Comparison of ENCODE assay signal across 14 mouse cellular contexts in genomic region chr10:67083446-67084166, GRCm38 (mm10). TPM values are rescaled to one million over a fixed set of nuclear protein-coding genes. Genes with fewer than 3 reads are reported as not detected.
DNase-seq lines count a peak whose midpoint lies in the region; ATAC-seq and TF ChIP-seq lines count a peak whose summit lies in the region.
"Had no signal": no experiment of that assay in that cellular context is flagged by ENCODE, and none has a peak within 500 bp of the region (broad histone marks: within the 10 kb centered on the region; RNA-seq: fewer than 3 reads in every experiment).

No protein-coding gene starts in this region.

- peak overlapping the region; percentile 69 for H3K27ac ChIP-seq in liver, adult 2 months (replicated peaks; ENCODE audit: insufficient read depth, low read depth, low read length)
- H3K27ac ChIP-seq in embryonic facial prominence, embryonic 11.5 days (replicated peaks; ENCODE audit: low read depth, low read length) = no peak overlapping the region
- H3K27ac ChIP-seq in limb, embryonic 15.5 days = peak overlapping the region; percentile 35; the same call in 1 of the 2 replicates
- H3K27ac ChIP-seq in intestine, embryonic 15.5 days = no peak overlapping the region
- H3K27ac ChIP-seq: heart, embryonic 13.5 days; hindbrain, embryonic 15.5 days; stomach, embryonic 15.5 days had no signal

- 30% methylated on average over 10 of the region's 10 CpGs for WGBS in liver, adult 2 months
- WGBS in embryonic facial prominence, embryonic 11.5 days = 58% methylated on average over 10 of the region's 10 CpGs
- WGBS in limb, embryonic 15.5 days = 43% methylated on average over 10 of the region's 10 CpGs
- 83% methylated on average over 10 of the region's 10 CpGs for WGBS in intestine, embryonic 15.5 days

- no peak overlapping the region for H3K9ac ChIP-seq in liver, adult 2 months (ENCODE audit: low read depth, low read length)
- H3K9ac ChIP-seq in embryonic facial prominence, embryonic 11.5 days (replicated peaks; ENCODE audit: low read length) = no peak overlapping the region
- no peak overlapping the region for H3K9ac ChIP-seq in limb, embryonic 15.5 days
- H3K9ac ChIP-seq in intestine, embryonic 15.5 days = no peak overlapping the region
- H3K9ac ChIP-seq: forebrain, postnatal 0 days; heart, embryonic 13.5 days; hindbrain, embryonic 15.5 days; stomach, embryonic 15.5 days had no signal

- no peak overlapping the region for H3K4me3 ChIP-seq in liver, adult 2 months (ENCODE audit: insufficient read depth, low read depth, low read length)
- H3K4me3 ChIP-seq in embryonic facial prominence, embryonic 11.5 days (ENCODE audit: low read depth, low read length) = no peak overlapping the region
- no peak overlapping the region for H3K4me3 ChIP-seq in limb, embryonic 15.5 days
- H3K4me3 ChIP-seq in intestine, embryonic 15.5 days (replicated peaks) = no peak overlapping the region
- H3K4me3 ChIP-seq: heart, embryonic 13.5 days; hindbrain, embryonic 15.5 days; stomach, embryonic 15.5 days had no signal

- no peak for TF ChIP-seq POLR2A in liver, adult 2 months (IDR thresholded peaks at IDR 0.05; ENCODE audit: extremely low read depth, insufficient read depth, low read length)

- H3K4me2 ChIP-seq in embryonic facial prominence, embryonic 11.5 days (ENCODE audit: low read depth, low read length) = no peak overlapping the region
- H3K4me2 ChIP-seq in limb, embryonic 15.5 days = no peak overlapping the region
- H3K4me2 ChIP-seq in intestine, embryonic 15.5 days (replicated peaks) = no peak overlapping the region
- H3K4me2 ChIP-seq: heart, embryonic 13.5 days; hindbrain, embryonic 15.5 days; stomach, embryonic 15.5 days had no signal

- peaks cover 32% of the 10 kb centered on the region; the same call in 1 of the 2 replicates for H3K79me2 ChIP-seq in liver, adult 2 months (ENCODE audit: control insufficient read depth, insufficient read depth, low read length)

- no peak for TF ChIP-seq CTCF in liver, adult 2 months (IDR thresholded peaks at IDR 0.05; ENCODE audit: low read depth, low read length)

- H3K9me3 ChIP-seq in embryonic facial prominence, embryonic 11.5 days (replicated peaks; ENCODE audit: control insufficient read depth, low read length) = no peaks in the 10 kb centered on the region
- no peaks in the 10 kb centered on the region for H3K9me3 ChIP-seq in limb, embryonic 15.5 days
- no peaks in the 10 kb centered on the region for H3K9me3 ChIP-seq in intestine, embryonic 15.5 days
- H3K9me3 ChIP-seq: heart, embryonic 13.5 days; hindbrain, embryonic 15.5 days; stomach, embryonic 15.5 days had no signal

- DNase-seq in liver, adult 2 months (ENCODE audit: extremely low read depth, low read depth, low spot score) = peak; percentile 92
- DNase-seq in liver = no peak
- DNase-seq in cerebellum, adult 11-12 months = peak; percentile 94
- DNase-seq in embryonic facial prominence, embryonic 11.5 days (ENCODE audit: low spot score) = peak; percentile 68
- DNase-seq: adrenal gland, postnatal 25 days; forebrain, postnatal 0 days; lung, adult 18-20 months had no signal

- peaks cover 17% of the 10 kb centered on the region for H3K4me1 ChIP-seq in liver, adult 2 months (ENCODE audit: control insufficient read depth, insufficient read depth, low read length)
- no peaks in the 10 kb centered on the region for H3K4me1 ChIP-seq in embryonic facial prominence, embryonic 11.5 days (ENCODE audit: control insufficient read depth, insufficient read depth, low read length)
- peaks cover 34% of the 10 kb centered on the region for H3K4me1 ChIP-seq in limb, embryonic 15.5 days
- peaks cover 16% of the 10 kb centered on the region; the same call in 1 of the 2 replicates for H3K4me1 ChIP-seq in intestine, embryonic 15.5 days (replicated peaks)

- no peaks in the 10 kb centered on the region for H3K36me3 ChIP-seq in liver, adult 2 months (ENCODE audit: control insufficient read depth, insufficient read depth, low read length)
- H3K36me3 ChIP-seq in embryonic facial prominence, embryonic 11.5 days (replicated peaks; ENCODE audit: control insufficient read depth, insufficient read depth, low read depth, low read length) = no peaks in the 10 kb centered on the region
- H3K36me3 ChIP-seq in limb, embryonic 15.5 days = no peaks in the 10 kb centered on the region
- H3K36me3 ChIP-seq in intestine, embryonic 15.5 days = no peaks in the 10 kb centered on the region
- H3K36me3 ChIP-seq: hindbrain, embryonic 15.5 days; stomach, embryonic 15.5 days had no signal

- no peaks in the 10 kb centered on the region for H3K27me3 ChIP-seq in liver, adult 2 months (ENCODE audit: control insufficient read depth, insufficient read depth, low read length)
- no peaks in the 10 kb centered on the region for H3K27me3 ChIP-seq in embryonic facial prominence, embryonic 11.5 days (ENCODE audit: control insufficient read depth, insufficient read depth, low read length)
- H3K27me3 ChIP-seq in limb, embryonic 15.5 days = no peaks in the 10 kb centered on the region
- no peaks in the 10 kb centered on the region for H3K27me3 ChIP-seq in intestine, embryonic 15.5 days (replicated peaks)
- H3K27me3 ChIP-seq: heart, embryonic 13.5 days; hindbrain, embryonic 15.5 days; stomach, embryonic 15.5 days had no signal

- no peak for ATAC-seq in embryonic facial prominence, embryonic 11.5 days (replicated peaks; ENCODE audit: insufficient number of reproducible peaks, low FRiP score, low TSS enrichment, low read depth)
- 0 out of 2 replicates have a peak, but pooled peaks have one; percentile 47 for ATAC-seq in limb, embryonic 15.5 days (ENCODE audit: insufficient number of reproducible peaks, low FRiP score, low TSS enrichment, low read depth)
- ATAC-seq in megakaryocyte-erythroid progenitor cell, adult 5-6 weeks (replicated peaks; ENCODE audit: low FRiP score, low TSS enrichment, poor library complexity, severe bottlenecking) = no peak
- no peak for ATAC-seq in intestine, embryonic 15.5 days
- ATAC-seq: forebrain, postnatal 0 days had no signal

RNA-seq across cellular contexts. Expression of gene Jmjd1c, which starts 12.3 kb away (rescaled TPM):
- total RNA-seq in liver, adult 2 months (2014; rRNA removed) = 44.8 and 48.3 TPM in 2 replicates
- polyA plus RNA-seq in liver, adult 2 months (2012; rRNA removed) = 5.7 and 5.8 TPM in 2 replicates
- 44.5 and 46.9 TPM in 2 replicates for polyA plus RNA-seq in embryonic facial prominence, embryonic 11.5 days (2014; fragmentation: Nextera tagmentation; extraction: Ambion mirVana)
- polyA plus RNA-seq in limb, embryonic 15.5 days (2015; fragmentation: Nextera tagmentation; extraction: Ambion mirVana) = 41.8 and 46.5 TPM in 2 replicates
- total RNA-seq in megakaryocyte-erythroid progenitor cell, adult 5-6 weeks (2014; fragmentation: Nextera tagmentation) = 163 and 165 TPM in 2 replicates
- 109 and 163 TPM in 2 replicates for total RNA-seq in megakaryocyte-erythroid progenitor cell, adult 5-6 weeks (2017)
- 33.5 and 36.2 TPM in 2 replicates for polyA plus RNA-seq in intestine, embryonic 15.5 days (2015; fragmentation: Nextera tagmentation; extraction: Ambion mirVana)

RNA-seq across cellular contexts. Expression of gene Reep3, which starts 13.1 kb away (rescaled TPM):
- 36.1 and 38.8 TPM in 2 replicates for total RNA-seq in liver, adult 2 months (2014; rRNA removed)
- 21.6 and 24.8 TPM in 2 replicates for polyA plus RNA-seq in liver, adult 2 months (2012; rRNA removed)
- polyA plus RNA-seq in embryonic facial prominence, embryonic 11.5 days (2014; fragmentation: Nextera tagmentation; extraction: Ambion mirVana) = 27.2 and 29.3 TPM in 2 replicates
- 54.9 and 55.0 TPM in 2 replicates for polyA plus RNA-seq in limb, embryonic 15.5 days (2015; fragmentation: Nextera tagmentation; extraction: Ambion mirVana)
- 6.8 and 9.1 TPM in 2 replicates for total RNA-seq in megakaryocyte-erythroid progenitor cell, adult 5-6 weeks (2014; fragmentation: Nextera tagmentation)
- total RNA-seq in megakaryocyte-erythroid progenitor cell, adult 5-6 weeks (2017) = 3.6 and 6.3 TPM in 2 replicates
- polyA plus RNA-seq in intestine, embryonic 15.5 days (2015; fragmentation: Nextera tagmentation; extraction: Ambion mirVana) = 38.6 and 41.5 TPM in 2 replicates
- total RNA-seq: MEL had no signal

Comparison
In these comparisons a context has a peak if more than half of its experiments do, and no peak if none do; other contexts are left out.
1. H3K27ac ChIP-seq: peak in liver, adult 2 months (single experiment) and limb, embryonic 15.5 days (single experiment); none in embryonic facial prominence, embryonic 11.5 days (single experiment) and intestine, embryonic 15.5 days (single experiment).